Mouse (Mus musculus) stomach, postnatal 0 days (tissue): ENCODE results near the gene Lypla2.

Experiments used
- CTCF ChIP-seq: IDR thresholded peaks from 2 replicates; pipeline ENCODE4 v1.5.1; 2016; ENCODE audit warnings: antibody characterized with exemption, low read depth, mild to moderate bottlenecking, moderate library complexity
- EP300 ChIP-seq: optimal IDR thresholded peaks from 2 replicates; pipeline ENCODE3; 2016; ENCODE audit warnings: antibody characterized with exemption

GRCm38 (mm10) chr4:135971805-135972555 lies 446 bp downstream of the Lypla2 start:
- TF ChIP-seq CTCF (no peak), EP300 (no peak)
